Mouse (Mus musculus) C2C12 (cell line): ENCODE data around the gene Neu3.

Source experiments
- CTCF ChIP-seq: IDR thresholded peaks from one replicate; pipeline ENCODE4 v1.5.1; 2011; ENCODE audit not compliant: control insufficient read depth, insufficient read depth, insufficient read length
- MAX ChIP-seq: IDR thresholded peaks from one replicate; pipeline ENCODE4 v1.6.1; 2011; ENCODE audit warnings: mild to moderate bottlenecking, control low read depth
- MYOD1 ChIP-seq: IDR thresholded peaks from one replicate; pipeline ENCODE4 v1.6.1; 2011; ENCODE audit warnings: low read depth; ENCODE audit not compliant: control insufficient read depth, insufficient read length
- MYOG ChIP-seq: IDR thresholded peaks from one replicate; pipeline ENCODE4 v1.6.1; 2011; ENCODE audit not compliant: control insufficient read depth, insufficient read length; ENCODE audit errors: extremely low read depth
- USF1 ChIP-seq: IDR thresholded peaks from one replicate; pipeline ENCODE4 v1.6.1; 2011; ENCODE audit warnings: low read depth, mild to moderate bottlenecking, control low read depth, moderate library complexity

DNA sequence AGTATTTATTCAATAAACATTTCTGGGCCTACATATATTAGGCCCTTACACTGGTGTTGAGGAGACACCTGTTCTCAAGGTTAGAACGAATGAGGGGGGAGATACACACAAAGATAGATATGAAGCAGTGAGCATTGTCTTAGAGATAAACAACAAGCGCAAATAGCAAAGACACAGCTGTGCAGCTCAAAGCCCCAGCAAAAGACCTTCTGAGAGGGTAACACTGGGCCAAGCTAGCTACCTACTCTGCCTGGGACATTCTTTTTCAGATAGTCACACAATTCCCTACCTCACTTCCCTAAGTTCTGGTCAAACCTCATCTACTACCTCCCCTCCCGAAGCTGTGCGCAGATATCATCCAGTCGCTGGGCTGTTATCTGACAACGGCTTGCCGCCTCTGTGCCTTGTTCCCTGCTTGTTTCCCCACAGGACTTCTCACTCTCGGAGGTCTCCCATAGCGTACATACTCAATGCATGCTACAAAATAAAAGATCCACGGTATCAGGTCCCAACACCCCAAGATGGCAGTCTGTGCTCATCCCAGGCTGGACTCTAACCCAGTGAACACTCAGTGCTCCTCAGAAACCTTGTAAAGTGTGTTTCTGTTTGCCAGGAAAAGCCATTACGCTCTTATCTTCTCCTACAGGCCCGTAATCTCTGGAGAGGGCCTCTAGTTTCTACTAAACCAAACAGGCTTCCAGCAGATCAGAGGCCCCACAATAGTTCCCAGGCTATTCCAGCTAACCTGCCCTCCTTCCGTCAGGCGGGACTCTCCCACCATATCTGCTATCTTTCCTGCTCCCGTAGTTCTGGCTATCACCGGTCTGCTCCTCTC, 3.4 kb downstream of the Neu3 start:
- TF ChIP-seq MYOG, result no peak
- TF ChIP-seq CTCF, result no peak
- no peak for TF ChIP-seq USF1
- no peak for TF ChIP-seq MAX
- TF ChIP-seq MYOD1, result no peak
